Mouse (Mus musculus): Measurements from ENCODE around the gene Nae1. TPM values are rescaled to one million over a fixed set of nuclear protein-coding genes. Genes with fewer than 3 reads are reported as not detected.

Nae1 gene
- polyA plus RNA-seq, 1 experiment from 2014 or later, result 142 TPM

- Histone ChIP-seq H3K36me3 (ENCODE audit: control insufficient read depth, insufficient read depth, low read length) (peaks cover 3% of the 10 kb centered on the region; the same call in 1 of the 2 replicates), H3K9me3 (ENCODE audit: control insufficient read depth, low read length) (no peaks in the 10 kb centered on the region), H3K27ac (replicated peaks; ENCODE audit: low read depth, low read length) (no peak within 1 kb of the TSS), H3K27me3 (ENCODE audit: control insufficient read depth, insufficient read depth, low read length) (no peaks in the 10 kb centered on the region), H3K9ac (ENCODE audit: low read length) (peak within 1 kb of the TSS; percentile 74), H3K4me2 (ENCODE audit: low read depth, severe bottlenecking) (peak within 1 kb of the TSS; percentile 97), H3K4me3 (ENCODE audit: low read depth, low read length) (peak within 1 kb of the TSS; percentile 51), H3K4me1 (ENCODE audit: control insufficient read depth, insufficient read depth, low read length) (no peaks in the 10 kb centered on the region)
- DNase-seq (ENCODE audit: low spot score) (peak; percentile 68), ATAC-seq (ENCODE audit: insufficient number of reproducible peaks, low FRiP score, low TSS enrichment, low read depth) (peak; percentile 77)
- under 1% methylated on average over 64 of the region's 64 CpGs for WGBS
These were observed 25.1 kb downstream of the Nae1 start, which contains the start of gene Terb1 for GRCm38 (mm10) chr8:104509061-104510006. Terb1 (minus strand) TSS chr8:104509910.

GRCm38 (mm10) chr8:104479091-104479490, 55.3 kb downstream of the Nae1 start:
- Histone ChIP-seq H3K36me3 (ENCODE audit: control insufficient read depth, insufficient read depth, low read length) (no peaks in the 10 kb centered on the region), H3K9me3 (ENCODE audit: control insufficient read depth, low read length) (no peaks in the 10 kb centered on the region), H3K4me2 (ENCODE audit: low read depth, severe bottlenecking) (no peak overlapping the region), H3K27ac (replicated peaks; ENCODE audit: low read depth, low read length) (no peak overlapping the region), H3K27me3 (ENCODE audit: control insufficient read depth, insufficient read depth, low read length) (no peaks in the 10 kb centered on the region), H3K4me3 (ENCODE audit: low read depth, low read length) (no peak overlapping the region), H3K4me1 (ENCODE audit: control insufficient read depth, insufficient read depth, low read length) (no peaks in the 10 kb centered on the region), H3K9ac (ENCODE audit: low read length) (no peak overlapping the region)
- ATAC-seq (ENCODE audit: insufficient number of reproducible peaks, low FRiP score, low TSS enrichment, low read depth), result no peak
- 59% methylated on average over 1 of the region's 1 CpGs for WGBS
- no peak for DNase-seq (ENCODE audit: low spot score)

- Histone ChIP-seq H3K9ac (ENCODE audit: low read length) (no peak overlapping the region), H3K4me3 (ENCODE audit: low read depth, low read length) (no peak overlapping the region), H3K27ac (replicated peaks; ENCODE audit: low read depth, low read length) (no peak overlapping the region), H3K4me1 (ENCODE audit: control insufficient read depth, insufficient read depth, low read length) (no peaks in the 10 kb centered on the region), H3K27me3 (ENCODE audit: control insufficient read depth, insufficient read depth, low read length) (no peaks in the 10 kb centered on the region), H3K4me2 (ENCODE audit: low read depth, severe bottlenecking) (no peak overlapping the region), H3K9me3 (ENCODE audit: control insufficient read depth, low read length) (no peaks in the 10 kb centered on the region), H3K36me3 (ENCODE audit: control insufficient read depth, insufficient read depth, low read length) (no peaks in the 10 kb centered on the region)
- 81% methylated on average over 3 of the region's 3 CpGs for WGBS
- ATAC-seq (ENCODE audit: insufficient number of reproducible peaks, low FRiP score, low TSS enrichment, low read depth) (no peak), DNase-seq (ENCODE audit: low spot score) (no peak)
These were observed 62.0 kb downstream of the Nae1 start for GRCm38 (mm10) chr8:104472465-104472864.

- Histone ChIP-seq H3K4me2 (ENCODE audit: low read depth, severe bottlenecking) (no peak overlapping the region), H3K36me3 (ENCODE audit: control insufficient read depth, insufficient read depth, low read length) (no peaks in the 10 kb centered on the region), H3K4me1 (ENCODE audit: control insufficient read depth, insufficient read depth, low read length) (no peaks in the 10 kb centered on the region), H3K9ac (ENCODE audit: low read length) (no peak overlapping the region), H3K4me3 (ENCODE audit: low read depth, low read length) (no peak overlapping the region), H3K9me3 (ENCODE audit: control insufficient read depth, low read length) (no peaks in the 10 kb centered on the region), H3K27me3 (ENCODE audit: control insufficient read depth, insufficient read depth, low read length) (no peaks in the 10 kb centered on the region), H3K27ac (replicated peaks; ENCODE audit: low read depth, low read length) (no peak overlapping the region)
- ATAC-seq (ENCODE audit: insufficient number of reproducible peaks, low FRiP score, low TSS enrichment, low read depth), result no peak
- 71% methylated on average over 2 of the region's 2 CpGs for WGBS
- no peak for DNase-seq (ENCODE audit: low spot score)
These were observed 67.0 kb downstream of the Nae1 start for GRCm38 (mm10) chr8:104467463-104467862.

Other genes with a start within 250 kb of the Nae1 start
- not detected in 2 replicates for gene Cmtm2a, start 241.5 kb downstream of the Nae1 start, polyA plus RNA-seq (2014; fragmentation: Nextera tagmentation; extraction: Ambion mirVana)
- gene Gm45711, start 224.6 kb downstream of the Nae1 start, polyA plus RNA-seq (2014; fragmentation: Nextera tagmentation; extraction: Ambion mirVana), result not detected in 2 replicates
- not detected in 2 replicates for gene Cmtm1, start 224.5 kb downstream of the Nae1 start, polyA plus RNA-seq (2014; fragmentation: Nextera tagmentation; extraction: Ambion mirVana)
- not detected in 2 replicates for gene Gm11020, start 213.1 kb downstream of the Nae1 start, polyA plus RNA-seq (2014; fragmentation: Nextera tagmentation; extraction: Ambion mirVana)
- not detected in 2 replicates for gene Cmtm2b, start 212.4 kb downstream of the Nae1 start, polyA plus RNA-seq (2014; fragmentation: Nextera tagmentation; extraction: Ambion mirVana)
- 73.4 and 75.8 TPM in 2 replicates for gene Cmtm3, start 195.2 kb downstream of the Nae1 start, polyA plus RNA-seq (2014; fragmentation: Nextera tagmentation; extraction: Ambion mirVana)
- 2.9 and 4.1 TPM in 2 replicates for gene Cmtm4, start 138.8 kb downstream of the Nae1 start, polyA plus RNA-seq (2014; fragmentation: Nextera tagmentation; extraction: Ambion mirVana)
- 59.0 and 59.3 TPM in 2 replicates for gene Dync1li2, start 91.6 kb downstream of the Nae1 start, polyA plus RNA-seq (2014; fragmentation: Nextera tagmentation; extraction: Ambion mirVana)
- gene Terb1, start 24.7 kb downstream of the Nae1 start, polyA plus RNA-seq (2014; fragmentation: Nextera tagmentation; extraction: Ambion mirVana), result 0.24 and 0.30 TPM in 2 replicates
- gene Car7, start 52 bp upstream of the Nae1 start, polyA plus RNA-seq (2014; fragmentation: Nextera tagmentation; extraction: Ambion mirVana), result 0.57 and 0.61 TPM in 2 replicates
- 16.7 and 19.0 TPM in 2 replicates for gene Pdp2, start 56.8 kb upstream of the Nae1 start, polyA plus RNA-seq (2014; fragmentation: Nextera tagmentation; extraction: Ambion mirVana)
- not detected in 2 replicates for gene Cdh16, start 89.8 kb upstream of the Nae1 start, polyA plus RNA-seq (2014; fragmentation: Nextera tagmentation; extraction: Ambion mirVana)
- 6.5 and 7.6 TPM in 2 replicates for gene Rrad, start 96.7 kb upstream of the Nae1 start, polyA plus RNA-seq (2014; fragmentation: Nextera tagmentation; extraction: Ambion mirVana)
- gene Ciao2b, start 107.3 kb upstream of the Nae1 start, polyA plus RNA-seq (2014; fragmentation: Nextera tagmentation; extraction: Ambion mirVana), result 89.8 and 99.1 TPM in 2 replicates
- not detected in 2 replicates for gene Ces2a, start 199.4 kb upstream of the Nae1 start, polyA plus RNA-seq (2014; fragmentation: Nextera tagmentation; extraction: Ambion mirVana)